Mouse (Mus musculus): ENCODE results near the gene Prdm16. TPM values are rescaled to one million over a fixed set of nuclear protein-coding genes. Genes with fewer than 3 reads are reported as not detected.

Gene Prdm16
- polyA plus RNA-seq, 1 experiment = not detected

- Histone ChIP-seq H3K27me3 (ENCODE audit: control insufficient read depth, insufficient read depth, insufficient read length) (no peaks in the 10 kb centered on the region), H3K79me3 (ENCODE audit: low read depth) (no peaks in the 10 kb centered on the region), H3K36me3 (ENCODE audit: control insufficient read depth, insufficient read depth) (no peaks in the 10 kb centered on the region), H3K79me2 (ENCODE audit: control insufficient read depth, insufficient read depth) (no peaks in the 10 kb centered on the region), H3ac (ENCODE audit: control insufficient read depth, insufficient read length, low read depth) (no peak overlapping the region), H3K4me3 (ENCODE audit: insufficient read depth, poor library complexity, severe bottlenecking) (no peak overlapping the region)
- TF ChIP-seq USF1 (IDR thresholded peaks at IDR 0.05; ENCODE audit: low read depth) (no peak), CEBPB (IDR thresholded peaks at IDR 0.05; ENCODE audit: low read depth) (no peak), MYOG (IDR thresholded peaks at IDR 0.05; ENCODE audit: control insufficient read depth, extremely low read depth, insufficient read length) (no peak), FOSL1 (IDR thresholded peaks at IDR 0.05; ENCODE audit: insufficient read depth, low read length, poor library complexity, severe bottlenecking) (no peak), CTCF (IDR thresholded peaks at IDR 0.05; ENCODE audit: control insufficient read depth, insufficient read depth, insufficient read length) (no peak), MAX (IDR thresholded peaks at IDR 0.05) (no peak), MYOD1 (IDR thresholded peaks at IDR 0.05; ENCODE audit: control insufficient read depth, insufficient read length, low read depth) (no peak)
Measured at GRCm38 (mm10) chr4:154586334-154586733, 50.3 kb downstream of the Prdm16 start.

DNA sequence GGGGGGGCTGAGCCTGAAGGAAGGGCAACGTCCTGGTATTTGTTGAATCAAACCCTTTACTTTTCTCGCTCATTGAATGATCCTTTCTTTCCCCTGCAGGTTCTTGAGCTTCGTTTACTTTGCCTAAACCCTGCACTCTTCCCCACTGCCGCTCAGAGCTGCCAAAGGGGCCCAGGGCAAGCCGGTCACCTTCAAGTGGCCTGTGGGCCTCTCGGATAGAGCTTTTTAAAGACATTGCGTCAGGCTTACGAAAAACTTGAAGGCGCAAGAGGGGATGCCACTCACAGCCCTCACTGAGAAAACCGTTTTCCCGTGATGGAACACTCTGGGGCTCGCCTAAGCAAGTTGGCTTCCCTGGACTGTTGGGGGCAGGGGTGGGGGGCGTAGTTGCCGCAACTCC lies 50.9 kb downstream of the Prdm16 start:
- Histone ChIP-seq H3ac (ENCODE audit: control insufficient read depth, insufficient read length, low read depth) (no peak overlapping the region), H3K36me3 (ENCODE audit: control insufficient read depth, insufficient read depth) (no peaks in the 10 kb centered on the region), H3K4me3 (ENCODE audit: insufficient read depth, poor library complexity, severe bottlenecking) (no peak overlapping the region), H3K79me2 (ENCODE audit: control insufficient read depth, insufficient read depth) (no peaks in the 10 kb centered on the region), H3K79me3 (ENCODE audit: low read depth) (no peaks in the 10 kb centered on the region), H3K27me3 (ENCODE audit: control insufficient read depth, insufficient read depth, insufficient read length) (no peaks in the 10 kb centered on the region)
- no peak for TF ChIP-seq CEBPB (IDR thresholded peaks at IDR 0.05; ENCODE audit: low read depth)
- TF ChIP-seq MYOD1 (IDR thresholded peaks at IDR 0.05; ENCODE audit: control insufficient read depth, insufficient read length, low read depth) = no peak
- TF ChIP-seq CTCF (IDR thresholded peaks at IDR 0.05; ENCODE audit: control insufficient read depth, insufficient read depth, insufficient read length) = no peak
- no peak for TF ChIP-seq MAX (IDR thresholded peaks at IDR 0.05)
- no peak for TF ChIP-seq USF1 (IDR thresholded peaks at IDR 0.05; ENCODE audit: low read depth)

DNA sequence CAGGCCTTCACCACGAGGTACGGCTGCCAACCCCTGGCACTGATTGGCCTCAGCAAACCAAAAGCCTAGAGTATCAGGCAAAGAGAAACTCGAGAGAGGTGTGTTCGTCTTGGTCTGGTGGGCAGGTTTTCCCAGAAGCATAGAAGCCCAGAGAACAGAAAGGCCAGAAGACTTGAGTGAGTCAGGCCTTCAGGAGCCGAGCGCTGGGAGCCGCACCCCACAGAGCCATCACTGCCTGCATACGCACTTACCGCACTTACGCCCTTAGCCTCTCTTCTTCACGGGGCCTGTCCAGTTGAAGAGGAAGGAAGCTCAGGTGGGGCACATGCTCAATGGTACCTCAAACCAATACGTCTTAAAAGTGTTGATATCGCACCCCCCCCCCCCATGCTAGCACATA lies 53.0 kb downstream of the Prdm16 start:
- TF ChIP-seq CEBPB (IDR thresholded peaks at IDR 0.05; ENCODE audit: low read depth) (no peak), CTCF (IDR thresholded peaks at IDR 0.05; ENCODE audit: control insufficient read depth, insufficient read depth, insufficient read length) (no peak), MAX (IDR thresholded peaks at IDR 0.05) (no peak), USF1 (IDR thresholded peaks at IDR 0.05; ENCODE audit: low read depth) (no peak), MYOD1 (IDR thresholded peaks at IDR 0.05; ENCODE audit: control insufficient read depth, insufficient read length, low read depth) (no peak), MYOG (IDR thresholded peaks at IDR 0.05; ENCODE audit: control insufficient read depth, extremely low read depth, insufficient read length) (no peak), FOSL1 (IDR thresholded peaks at IDR 0.05; ENCODE audit: insufficient read depth, low read length, poor library complexity, severe bottlenecking) (no peak)
- Histone ChIP-seq H3K79me3 (ENCODE audit: low read depth) (no peaks in the 10 kb centered on the region), H3K79me2 (ENCODE audit: control insufficient read depth, insufficient read depth) (no peaks in the 10 kb centered on the region), H3K36me3 (ENCODE audit: control insufficient read depth, insufficient read depth) (no peaks in the 10 kb centered on the region), H3K27me3 (ENCODE audit: control insufficient read depth, insufficient read depth, insufficient read length) (no peaks in the 10 kb centered on the region), H3K4me3 (ENCODE audit: insufficient read depth, poor library complexity, severe bottlenecking) (no peak overlapping the region), H3ac (ENCODE audit: control insufficient read depth, insufficient read length, low read depth) (no peak overlapping the region)

DNA sequence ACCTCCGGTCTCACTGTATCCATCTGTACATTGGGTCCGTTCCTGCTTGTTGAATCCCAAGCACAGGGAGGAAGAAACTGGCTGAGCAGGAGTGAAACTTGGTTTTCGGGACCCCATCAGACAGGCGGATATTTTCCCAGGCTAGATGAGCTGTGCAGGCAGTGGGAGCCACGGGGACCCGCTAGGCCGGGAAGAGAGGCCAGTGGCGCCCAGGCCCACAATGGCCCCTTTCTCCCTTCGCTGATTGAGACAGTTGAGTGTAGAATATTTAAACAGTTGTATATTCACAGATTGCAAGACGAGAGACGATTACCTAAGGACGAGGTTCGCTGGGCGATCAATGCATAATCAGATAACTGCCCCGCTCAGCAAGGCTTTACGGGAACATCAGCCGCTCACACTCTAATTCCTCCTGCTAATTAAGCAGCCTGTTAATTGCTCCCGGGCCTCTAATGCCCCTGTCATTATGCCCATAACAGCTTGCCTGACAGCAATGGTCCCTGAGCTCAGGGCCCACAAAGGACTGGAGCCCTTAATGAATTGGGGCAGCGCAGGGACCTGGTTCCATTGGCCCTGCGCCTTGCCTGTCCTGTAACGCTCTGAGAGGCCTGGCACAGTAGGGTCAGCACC lies 54.0 kb downstream of the Prdm16 start:
- Histone ChIP-seq H3K27me3 (ENCODE audit: control insufficient read depth, insufficient read depth, insufficient read length) (no peaks in the 10 kb centered on the region), H3K79me2 (ENCODE audit: control insufficient read depth, insufficient read depth) (no peaks in the 10 kb centered on the region), H3K79me3 (ENCODE audit: low read depth) (no peaks in the 10 kb centered on the region), H3ac (ENCODE audit: control insufficient read depth, insufficient read length, low read depth) (no peak overlapping the region), H3K4me3 (ENCODE audit: insufficient read depth, poor library complexity, severe bottlenecking) (no peak overlapping the region), H3K36me3 (ENCODE audit: control insufficient read depth, insufficient read depth) (no peaks in the 10 kb centered on the region)
- TF ChIP-seq CTCF (IDR thresholded peaks at IDR 0.05; ENCODE audit: control insufficient read depth, insufficient read depth, insufficient read length) (no peak), CEBPB (IDR thresholded peaks at IDR 0.05; ENCODE audit: low read depth) (no peak), FOSL1 (IDR thresholded peaks at IDR 0.05; ENCODE audit: insufficient read depth, low read length, poor library complexity, severe bottlenecking) (no peak), MYOG (IDR thresholded peaks at IDR 0.05; ENCODE audit: control insufficient read depth, extremely low read depth, insufficient read length) (no peak)

DNA sequence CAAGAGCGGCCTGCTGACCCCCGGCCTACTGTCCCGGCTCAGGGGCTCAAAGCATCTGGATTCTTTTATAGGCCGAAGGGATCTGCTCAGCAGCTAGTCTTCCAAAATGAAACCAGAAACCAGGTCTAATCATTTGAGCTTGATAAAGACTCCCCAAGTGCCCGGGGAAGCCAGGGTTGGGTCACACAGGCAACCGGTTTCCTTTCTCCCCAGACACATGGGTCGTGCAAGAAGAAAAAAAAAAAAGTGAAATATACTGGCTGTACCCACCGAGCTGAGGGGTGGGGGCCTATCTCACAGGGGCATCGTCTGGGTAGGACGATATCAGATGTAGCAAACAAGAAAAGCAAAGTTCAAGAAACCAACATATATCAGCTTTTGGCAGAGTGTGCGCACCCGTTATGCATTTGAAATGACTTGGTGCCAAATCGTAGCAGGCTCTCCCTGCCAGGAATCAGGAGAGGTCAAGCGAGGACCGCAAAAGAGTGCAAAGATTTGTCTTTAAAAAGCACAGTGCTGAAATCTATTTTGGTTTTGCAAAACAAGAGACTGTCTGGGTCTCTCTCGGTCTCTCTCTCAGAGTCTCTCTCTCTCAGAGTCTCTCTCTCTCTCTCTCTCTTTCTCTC lies 55.3 kb downstream of the Prdm16 start:
- Histone ChIP-seq H3K27me3 (ENCODE audit: control insufficient read depth, insufficient read depth, insufficient read length) (no peaks in the 10 kb centered on the region), H3K79me2 (ENCODE audit: control insufficient read depth, insufficient read depth) (no peaks in the 10 kb centered on the region), H3K36me3 (ENCODE audit: control insufficient read depth, insufficient read depth) (no peaks in the 10 kb centered on the region), H3ac (ENCODE audit: control insufficient read depth, insufficient read length, low read depth) (no peak overlapping the region), H3K79me3 (ENCODE audit: low read depth) (no peaks in the 10 kb centered on the region), H3K4me3 (ENCODE audit: insufficient read depth, poor library complexity, severe bottlenecking) (no peak overlapping the region)
- no peak for TF ChIP-seq MAX (IDR thresholded peaks at IDR 0.05)
- no peak for TF ChIP-seq CEBPB (IDR thresholded peaks at IDR 0.05; ENCODE audit: low read depth)
- no peak for TF ChIP-seq CTCF (IDR thresholded peaks at IDR 0.05; ENCODE audit: control insufficient read depth, insufficient read depth, insufficient read length)
- TF ChIP-seq MYOD1 (IDR thresholded peaks at IDR 0.05; ENCODE audit: control insufficient read depth, insufficient read length, low read depth) = no peak
- no peak for TF ChIP-seq FOSL1 (IDR thresholded peaks at IDR 0.05; ENCODE audit: insufficient read depth, low read length, poor library complexity, severe bottlenecking)
- no peak for TF ChIP-seq MYOG (IDR thresholded peaks at IDR 0.05; ENCODE audit: control insufficient read depth, extremely low read depth, insufficient read length)
- TF ChIP-seq USF1 (IDR thresholded peaks at IDR 0.05; ENCODE audit: low read depth) = no peak

All from C2C12 (cell line).